Mouse (Mus musculus) mouse trophoblast stem cell (cell line): ENCODE measurements around the gene Vmn1r192.
"Not testable (repeated sequence)": the region's sequence is repeated elsewhere in the genome, so short reads cannot be mapped to it uniquely, and the experiment has no call there.

Experiments
- in situ Hi-C, 2 experiments: fragments of 300-500 bp; cut with MseI, MboI; formaldehyde crosslinking; loops; 2 replicates in 1 of 2; 3 replicates in 1 of 2; pipeline ENCODE4 v1.15.1; 2025

Vmn1r192 gene

GRCm38 (mm10) chr13:22191041-22191440 is at the start of gene Vmn1r192:
Gene Vmn1r192, minus strand, starts transcription at chr13:22191141.
- in situ Hi-C loops, result no loop called here

DNA sequence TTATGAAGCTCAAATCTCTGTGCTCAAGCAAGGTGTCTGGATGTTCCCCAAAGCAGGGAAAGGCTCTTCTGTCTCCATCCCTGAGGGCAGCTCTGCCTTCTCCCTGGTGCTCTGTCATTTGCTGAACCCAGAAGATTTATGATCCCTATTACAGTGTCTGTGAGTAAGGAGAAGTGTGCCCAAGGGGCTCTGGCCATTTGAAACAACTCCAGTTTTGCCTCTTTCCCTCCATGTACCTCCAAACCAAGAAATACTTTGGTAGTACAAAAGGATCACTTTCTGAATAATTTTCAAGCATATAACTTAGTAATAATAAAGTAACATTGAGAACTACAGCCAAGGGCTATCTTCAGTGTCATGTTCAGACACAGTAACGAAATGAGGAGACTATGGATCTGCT is 32.1 kb upstream of the Vmn1r192 start, which contains the start of gene Vmn1r193:
Gene Vmn1r193, minus strand, starts transcription at position 101 of the 400 bp plus-strand sequence.
- in situ Hi-C loops, result not testable (repeated sequence)

DNA sequence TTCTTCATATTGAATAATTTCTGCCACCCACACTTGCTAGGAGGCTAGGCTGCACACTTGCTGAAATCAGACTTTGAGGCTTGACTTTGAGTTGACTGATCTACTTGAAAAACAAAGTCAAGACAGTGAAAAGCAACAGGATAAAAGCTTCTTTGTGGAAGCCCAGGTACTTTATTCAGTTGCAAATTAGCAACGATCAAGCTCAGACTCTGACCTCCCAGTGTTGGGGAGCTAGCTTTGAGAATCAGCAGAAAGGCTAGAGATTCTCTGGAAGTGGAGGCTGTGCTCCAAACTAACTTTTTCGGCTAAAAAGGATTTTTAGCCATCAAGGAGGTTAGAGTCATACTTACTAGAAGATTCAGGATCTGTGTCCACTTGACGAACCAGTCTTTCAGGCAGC is 1.8 kb upstream of the Vmn1r192 start:
- in situ Hi-C loops, result not testable (repeated sequence)

DNA sequence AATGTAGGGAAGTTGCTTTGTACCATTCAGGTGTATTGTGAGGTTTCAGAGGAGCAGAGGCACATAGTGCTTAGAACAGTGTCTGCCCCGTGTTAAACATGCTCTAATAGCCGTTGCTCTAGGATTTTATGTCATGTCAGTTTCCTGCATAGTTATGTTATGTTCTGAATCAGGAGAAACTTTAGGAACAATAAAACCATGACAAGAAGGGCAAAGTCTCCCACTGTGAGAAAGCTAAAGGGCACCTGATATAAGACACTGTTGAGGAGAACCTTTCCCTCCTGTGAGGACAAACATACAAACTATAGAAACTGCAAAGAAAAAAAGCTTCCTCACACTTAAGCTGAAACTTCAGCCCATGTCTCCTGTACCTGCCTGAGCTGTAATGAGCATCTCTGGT is 556 bp downstream of the Vmn1r192 start:
- in situ Hi-C loops, result no loop called here

- in situ Hi-C loops, result no loop called here
These were observed 1.6 kb downstream of the Vmn1r192 start for GRCm38 (mm10) chr13:22189313-22189712.

- in situ Hi-C loops, result no loop called here
These were observed 7.1 kb downstream of the Vmn1r192 start, which contains the start of gene Vmn1r191 for GRCm38 (mm10) chr13:22183869-22184268. Gene Vmn1r191, minus strand, starts transcription at chr13:22183969.

GRCm38 (mm10) chr13:22168416-22168815 is 22.5 kb downstream of the Vmn1r192 start:
- in situ Hi-C loops, result no loop called here

DNA sequence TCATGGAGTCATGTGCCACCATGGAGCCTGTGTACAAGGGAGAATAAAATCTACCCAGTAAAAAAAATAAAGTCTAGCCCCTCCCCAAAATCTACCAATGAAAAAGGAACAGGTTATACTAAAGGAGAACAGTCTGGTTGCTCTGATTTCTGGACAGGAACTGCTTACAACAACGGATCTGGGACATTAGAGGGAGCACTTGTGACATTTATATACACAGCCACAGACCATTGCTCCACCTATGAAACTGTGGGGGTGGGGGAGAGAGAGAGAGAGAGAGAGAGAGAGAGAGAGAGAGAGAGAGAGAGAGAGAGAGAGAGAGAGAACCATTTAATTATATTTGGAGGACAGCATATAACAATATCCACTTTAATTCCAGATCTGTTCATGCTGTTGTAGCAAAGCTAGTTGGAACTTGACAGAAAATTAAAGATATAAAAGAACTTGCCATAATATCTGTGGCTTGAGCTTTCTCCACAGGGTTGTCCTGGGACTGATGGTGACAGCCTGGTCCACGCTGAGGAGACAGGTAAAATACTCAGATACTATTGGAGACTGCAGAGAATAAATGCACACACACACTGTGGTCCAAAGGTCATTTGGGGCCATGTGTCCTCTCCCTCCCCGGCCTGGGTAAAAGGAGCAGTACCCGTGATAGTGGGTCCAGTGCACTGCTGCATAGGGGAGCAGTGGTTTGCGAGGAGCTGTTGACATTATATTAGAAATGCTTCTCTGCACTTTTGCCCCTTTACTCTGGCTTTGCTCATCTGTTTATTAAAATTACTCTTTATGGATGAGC is 54.2 kb downstream of the Vmn1r192 start:
- in situ Hi-C loops, result not testable (repeated sequence)
